Mouse (Mus musculus): ENCODE results near the gene Smim24. TPM values are rescaled to one million over a fixed set of nuclear protein-coding genes. Genes with fewer than 3 reads are reported as not detected.

Gene Smim24
- total RNA-seq, 2 experiments from 2014 or later = 1.8 TPM; not detected in 1

GRCm38 (mm10) chr10:81364666-81365065 is 28.2 kb upstream of the Smim24 start:
- no peak for ATAC-seq (replicated peaks; ENCODE audit: low FRiP score, poor library complexity, severe bottlenecking)

GRCm38 (mm10) chr10:81365073-81365472 is 27.8 kb upstream of the Smim24 start:
- ATAC-seq (replicated peaks; ENCODE audit: low FRiP score, poor library complexity, severe bottlenecking) = peak; percentile 2; the same call in 1 of the 2 replicates

GRCm38 (mm10) chr10:81365672-81366476 is 27.0 kb upstream of the Smim24 start, which contains the start of gene 4930404N11Rik:
Gene 4930404N11Rik (minus strand): TSS chr10:81365816.
- peak; percentile 2; the same call in 1 of the 2 replicates for ATAC-seq (replicated peaks; ENCODE audit: low FRiP score, poor library complexity, severe bottlenecking)

- ATAC-seq (replicated peaks; ENCODE audit: low FRiP score, poor library complexity, severe bottlenecking) = 0 out of 2 replicates have a peak, but pooled peaks have one; percentile 0
Measured at GRCm38 (mm10) chr10:81366477-81367206, 26.2 kb upstream of the Smim24 start.

GRCm38 (mm10) chr10:81367207-81367495 is 25.7 kb upstream of the Smim24 start:
- no peak for ATAC-seq (replicated peaks; ENCODE audit: low FRiP score, poor library complexity, severe bottlenecking)

GRCm38 (mm10) chr10:81375322-81375721 is 17.5 kb upstream of the Smim24 start:
- no peak for ATAC-seq (replicated peaks; ENCODE audit: low FRiP score, poor library complexity, severe bottlenecking)

GRCm38 (mm10) chr10:81376561-81377361 is 16.1 kb upstream of the Smim24 start:
- peak; percentile 18 for ATAC-seq (replicated peaks; ENCODE audit: low FRiP score, poor library complexity, severe bottlenecking)

GRCm38 (mm10) chr10:81377362-81377664 is 15.5 kb upstream of the Smim24 start:
- ATAC-seq (replicated peaks; ENCODE audit: low FRiP score, poor library complexity, severe bottlenecking) = no peak

GRCm38 (mm10) chr10:81377793-81378552 is 14.9 kb upstream of the Smim24 start, which contains the start of gene Fzr1:
Gene Fzr1 (minus strand): TSS chr10:81378516.
- no peak for ATAC-seq (replicated peaks; ENCODE audit: low FRiP score, poor library complexity, severe bottlenecking)

GRCm38 (mm10) chr10:81378553-81379182 is 14.2 kb upstream of the Smim24 start:
- peak; percentile 61 for ATAC-seq (replicated peaks; ENCODE audit: low FRiP score, poor library complexity, severe bottlenecking)

GRCm38 (mm10) chr10:81379183-81379553 is 13.7 kb upstream of the Smim24 start:
- no peak for ATAC-seq (replicated peaks; ENCODE audit: low FRiP score, poor library complexity, severe bottlenecking)

- ATAC-seq (replicated peaks; ENCODE audit: low FRiP score, poor library complexity, severe bottlenecking) = no peak
Measured at GRCm38 (mm10) chr10:81379809-81380378, 13.0 kb upstream of the Smim24 start.

GRCm38 (mm10) chr10:81382039-81382438 is 10.8 kb upstream of the Smim24 start:
- ATAC-seq (replicated peaks; ENCODE audit: low FRiP score, poor library complexity, severe bottlenecking) = peak; percentile 54

- peak; percentile 65 for ATAC-seq (replicated peaks; ENCODE audit: low FRiP score, poor library complexity, severe bottlenecking)
Measured at GRCm38 (mm10) chr10:81383802-81384604, 8.8 kb upstream of the Smim24 start, which contains the start of the genes Dohh and Gm48551. Gene Dohh (plus strand): TSS chr10:81384428. Gene Gm48551 (plus strand): TSS chr10:81384466.

- no peak for ATAC-seq (replicated peaks; ENCODE audit: low FRiP score, poor library complexity, severe bottlenecking)
Measured at GRCm38 (mm10) chr10:81384605-81384982, 8.3 kb upstream of the Smim24 start.

GRCm38 (mm10) chr10:81385603-81386306 is 7.1 kb upstream of the Smim24 start:
- no peak for ATAC-seq (replicated peaks; ENCODE audit: low FRiP score, poor library complexity, severe bottlenecking)

- ATAC-seq (replicated peaks; ENCODE audit: low FRiP score, poor library complexity, severe bottlenecking) = no peak
Measured at GRCm38 (mm10) chr10:81387716-81388115, 5.1 kb upstream of the Smim24 start.

All from erythroblast, adult 5-6 weeks (primary cell).